Comparison of ENCODE assay signal across 8 mouse cellular contexts in genomic region chr9:52287246-52287651, GRCm38 (mm10).
DNase-seq lines count a peak whose midpoint lies in the region; ATAC-seq lines count a peak whose summit lies in the region.

No protein-coding gene starts in this region.

- peaks cover 13% of the 10 kb centered on the region for H3K4me1 ChIP-seq in heart, embryonic 12.5 days (replicated peaks)
- no peaks in the 10 kb centered on the region for H3K4me1 ChIP-seq in kidney, embryonic 16.5 days (ENCODE audit: insufficient read depth, low read length)
- peaks cover 3% of the 10 kb centered on the region; the same call in 1 of the 2 replicates for H3K4me1 ChIP-seq in liver, embryonic 12.5 days
- no peaks in the 10 kb centered on the region for H3K4me1 ChIP-seq in stomach, embryonic 16.5 days (ENCODE audit: control insufficient read depth, insufficient read depth, low read length)

- peak overlapping the region; percentile 43 for H3K4me3 ChIP-seq in heart, embryonic 12.5 days
- H3K4me3 ChIP-seq in kidney, embryonic 16.5 days (ENCODE audit: low read length), result peak overlapping the region; percentile 45
- H3K4me3 ChIP-seq in liver, embryonic 12.5 days, result peak overlapping the region; percentile 11; the same call in 1 of the 2 replicates
- H3K4me3 ChIP-seq in stomach, embryonic 16.5 days (replicated peaks; ENCODE audit: low read length), result peak overlapping the region; percentile 40

- peak; percentile 39; the same call in 1 of the 2 replicates for ATAC-seq in heart, embryonic 12.5 days (ENCODE audit: insufficient number of reproducible peaks, low FRiP score)
- 0 out of 2 replicates have a peak, but pooled peaks have one; percentile 12 for ATAC-seq in kidney, embryonic 16.5 days (ENCODE audit: low FRiP score, low TSS enrichment)
- ATAC-seq in liver, embryonic 12.5 days, result no peak
- 0 out of 2 replicates have a peak, but pooled peaks have one; percentile 48 for ATAC-seq in monocyte, adult 5-6 weeks (replicated peaks; ENCODE audit: insufficient number of reproducible peaks, low FRiP score, low TSS enrichment, poor library complexity, severe bottlenecking)
- no peak for ATAC-seq in stomach, embryonic 16.5 days (ENCODE audit: insufficient read depth, low FRiP score)

- peak overlapping the region; percentile 68 for H3K4me2 ChIP-seq in heart, embryonic 12.5 days
- H3K4me2 ChIP-seq in kidney, embryonic 16.5 days (replicated peaks; ENCODE audit: low read depth, low read length), result peak overlapping the region; percentile 67
- peak overlapping the region; percentile 51 for H3K4me2 ChIP-seq in liver, embryonic 12.5 days
- peak overlapping the region; percentile 56 for H3K4me2 ChIP-seq in stomach, embryonic 16.5 days (ENCODE audit: low read depth, low read length)

- no peak overlapping the region for H3K27ac ChIP-seq in heart, embryonic 12.5 days (ENCODE audit: poor library complexity, severe bottlenecking)
- H3K27ac ChIP-seq in kidney, embryonic 16.5 days (ENCODE audit: low read length), result no peak overlapping the region
- no peak overlapping the region for H3K27ac ChIP-seq in liver, embryonic 12.5 days
- no peak overlapping the region for H3K27ac ChIP-seq in stomach, embryonic 16.5 days (ENCODE audit: low read length)

- peak overlapping the region; percentile 49; the same call in 1 of the 2 replicates for H3K9ac ChIP-seq in heart, embryonic 12.5 days
- peak overlapping the region; percentile 68 for H3K9ac ChIP-seq in kidney, embryonic 16.5 days (replicated peaks; ENCODE audit: low read length)
- H3K9ac ChIP-seq in liver, embryonic 12.5 days, result no peak overlapping the region
- peak overlapping the region; percentile 60 for H3K9ac ChIP-seq in stomach, embryonic 16.5 days (ENCODE audit: low read length)

- 9% methylated on average over 10 of the region's 10 CpGs for WGBS in heart, embryonic 12.5 days
- WGBS in kidney, embryonic 16.5 days, result 6% methylated on average over 10 of the region's 10 CpGs
- 12% methylated on average over 10 of the region's 10 CpGs for WGBS in liver, embryonic 12.5 days (ENCODE audit: insufficient replicate concordance)
- 3% methylated on average over 10 of the region's 10 CpGs for WGBS in stomach, embryonic 16.5 days

- H3K36me3 ChIP-seq in heart, embryonic 12.5 days, result no peaks in the 10 kb centered on the region
- no peaks in the 10 kb centered on the region for H3K36me3 ChIP-seq in kidney, embryonic 16.5 days (ENCODE audit: insufficient read depth, low read length)
- H3K36me3 ChIP-seq in liver, embryonic 12.5 days, result no peaks in the 10 kb centered on the region
- H3K36me3 ChIP-seq in stomach, embryonic 16.5 days (ENCODE audit: control insufficient read depth, insufficient read depth, low read length), result no peaks in the 10 kb centered on the region

- H3K9me3 ChIP-seq in heart, embryonic 12.5 days (replicated peaks), result no peaks in the 10 kb centered on the region
- H3K9me3 ChIP-seq in kidney, embryonic 16.5 days (ENCODE audit: low read length), result no peaks in the 10 kb centered on the region
- H3K9me3 ChIP-seq in liver, embryonic 12.5 days (replicated peaks), result no peaks in the 10 kb centered on the region
- H3K9me3 ChIP-seq in stomach, embryonic 16.5 days (replicated peaks; ENCODE audit: control insufficient read depth, low read length), result no peaks in the 10 kb centered on the region

- H3K27me3 ChIP-seq in heart, embryonic 12.5 days (replicated peaks), result no peaks in the 10 kb centered on the region
- no peaks in the 10 kb centered on the region for H3K27me3 ChIP-seq in kidney, embryonic 16.5 days (ENCODE audit: insufficient read depth, low read length)
- peaks cover 3% of the 10 kb centered on the region; the same call in 1 of the 2 replicates for H3K27me3 ChIP-seq in liver, embryonic 12.5 days (replicated peaks)
- no peaks in the 10 kb centered on the region; the same call in 1 of the 2 replicates for H3K27me3 ChIP-seq in stomach, embryonic 16.5 days (ENCODE audit: control insufficient read depth, insufficient read depth, low read length)

- DNase-seq in CD4-positive, CD25-positive, alpha-beta regulatory T cell, adult 2 months (ENCODE audit: low read depth, low spot score), result peak; percentile 74
- DNase-seq in adrenal gland, adult 18-20 months (ENCODE audit: low spot score in 2 of 2), result peak; percentile 70 to 76
- peak; percentile 65 for DNase-seq in embryo, embryonic 9.5 days (ENCODE audit: extremely low spot score)

Comparison
In these comparisons a context has a peak if more than half of its experiments do, and no peak if none do; other contexts are left out.
1. ATAC-seq: peak in heart, embryonic 12.5 days (single experiment), kidney, embryonic 16.5 days (single experiment) and monocyte, adult 5-6 weeks (single experiment); none in liver, embryonic 12.5 days (single experiment) and stomach, embryonic 16.5 days (single experiment).
2. Peak in every context shown above with its lines, with median percentiles within 50 percentile points of each other: DNase-seq, H3K4me2 ChIP-seq and H3K4me3 ChIP-seq.